Mouse (Mus musculus) spleen, adult 2 months (tissue): ENCODE measurements around the gene Lyst. TPM values are rescaled to one million over a fixed set of nuclear protein-coding genes. Genes with fewer than 3 reads are reported as not detected.

Experiments used
- DNase-seq, 2 experiments: peaks; one replicate each; pipeline versions ENCODE4 v3.0.0 to v3.0.0-alpha.2; 2012 to 2021; ENCODE audit warnings: low spot score in 2 of 2, low read depth in 1 of 2
- H3K27ac ChIP-seq: fragments of 200-500 bp; 2 replicates; pipeline ENCODE4 v1.5.1; 2012; ENCODE audit warnings: low read length, inconsistent platforms; ENCODE audit not compliant: insufficient read depth
- H3K27me3 ChIP-seq: fragments of 200-500 bp; 2 replicates; pipeline ENCODE4 v1.6.1; 2012; ENCODE audit warnings: mild to moderate bottlenecking, moderate library complexity, low read length, inconsistent platforms; ENCODE audit not compliant: control insufficient read depth, insufficient read depth
- H3K36me3 ChIP-seq: fragments of 200-500 bp; 2 replicates; pipeline ENCODE4 v1.6.1; 2012; ENCODE audit warnings: mild to moderate bottlenecking, low read length, inconsistent platforms; ENCODE audit not compliant: control insufficient read depth, insufficient read depth
- H3K4me1 ChIP-seq: fragments of 200-500 bp; 2 replicates; pipeline ENCODE4 v1.6.1; 2011; ENCODE audit warnings: inconsistent platforms; ENCODE audit not compliant: control insufficient read depth, insufficient read depth, insufficient read length
- H3K4me3 ChIP-seq: fragments of 200-500 bp; 2 replicates; pipeline ENCODE4 v1.5.1; 2011; ENCODE audit warnings: mild to moderate bottlenecking, inconsistent platforms; ENCODE audit not compliant: insufficient read depth, insufficient read length; ENCODE audit errors: extremely low read depth
- CTCF ChIP-seq: fragments of 200-500 bp; IDR thresholded peaks from 2 replicates; pipeline ENCODE4 v1.5.1; 2011; ENCODE audit warnings: mild to moderate bottlenecking, inconsistent platforms; ENCODE audit not compliant: insufficient read depth, insufficient read length, insufficient replicate concordance; ENCODE audit errors: extremely low read depth
- POLR2A ChIP-seq: fragments of 200-500 bp; IDR thresholded peaks from 2 replicates; pipeline ENCODE4 v1.6.1; 2011; ENCODE audit warnings: low read depth, low read length, inconsistent platforms
- WGBS: fragments of 180-500 bp; shearing (Covaris S2); methylation state at CpG from one replicate; pipeline ENCODE4 v1.1.7; 2018; 5-methylcytosine and 5-hydroxymethylcytosine counted together
- polyA plus RNA-seq: library from polyadenylated mRNA; depleted of rRNA; stranded (reverse); fragments of >200 nt; gene quantifications from 2 replicates; pipeline ENCODE4 v1.2.3, GENCODE M21; 2012

Gene Lyst
- polyA plus RNA-seq, 1 experiment = 11.3 TPM

GRCm38 (mm10) chr13:13552020-13552419 is 38.2 kb upstream of the Lyst start:
- Histone ChIP-seq H3K36me3 (no peaks in the 10 kb centered on the region), H3K4me3 (no peak overlapping the region), H3K27me3 (no peaks in the 10 kb centered on the region), H3K4me1 (peaks cover 2% of the 10 kb centered on the region; the same call in 1 of the 2 replicates), H3K27ac (no peak overlapping the region)
- 74% methylated on average over 3 of the region's 3 CpGs for WGBS
- TF ChIP-seq CTCF (no peak), POLR2A (no peak)
- no peak for DNase-seq

GRCm38 (mm10) chr13:13553660-13554059 is 36.5 kb upstream of the Lyst start:
- Histone ChIP-seq H3K27ac (no peak overlapping the region), H3K27me3 (no peaks in the 10 kb centered on the region), H3K4me1 (peaks cover 11% of the 10 kb centered on the region; the same call in 1 of the 2 replicates), H3K36me3 (no peaks in the 10 kb centered on the region), H3K4me3 (no peak overlapping the region)
- 17% methylated on average over 1 of the region's 1 CpGs for WGBS
- no peak for TF ChIP-seq POLR2A
- no peak for TF ChIP-seq CTCF
- DNase-seq = no peak

GRCm38 (mm10) chr13:13555196-13555595 is 35.0 kb upstream of the Lyst start:
- no peaks in the 10 kb centered on the region for H3K36me3 ChIP-seq
- H3K4me3 ChIP-seq = no peak overlapping the region
- 88% methylated on average over 3 of the region's 3 CpGs for WGBS
- H3K27me3 ChIP-seq = no peaks in the 10 kb centered on the region
- TF ChIP-seq CTCF (no peak), POLR2A (no peak)
- peaks cover 14% of the 10 kb centered on the region; the same call in 1 of the 2 replicates for H3K4me1 ChIP-seq
- no peak overlapping the region for H3K27ac ChIP-seq
- DNase-seq = no peak

- WGBS = 38% methylated on average over 5 of the region's 5 CpGs
- TF ChIP-seq CTCF (no peak), POLR2A (no peak)
- H3K27ac ChIP-seq = no peak overlapping the region
Observed at GRCm38 (mm10) chr13:13557001-13557743, 33.0 kb upstream of the Lyst start.

GRCm38 (mm10) chr13:13558251-13558650 is 31.9 kb upstream of the Lyst start:
- no peak for DNase-seq
- no peaks in the 10 kb centered on the region for H3K36me3 ChIP-seq
- H3K4me3 ChIP-seq = no peak overlapping the region
- peaks cover 14% of the 10 kb centered on the region; the same call in 1 of the 2 replicates for H3K4me1 ChIP-seq
- no peaks in the 10 kb centered on the region for H3K27me3 ChIP-seq
- TF ChIP-seq POLR2A = no peak
- H3K27ac ChIP-seq = no peak overlapping the region
- WGBS = 26% methylated on average over 2 of the region's 2 CpGs

More at GRCm38 (mm10) chr13:13557001-13557743, 33.0 kb upstream of the Lyst start:
- H3K27me3 ChIP-seq = no peaks in the 10 kb centered on the region
- DNase-seq = no peak
- no peak overlapping the region for H3K4me3 ChIP-seq
- peaks cover 14% of the 10 kb centered on the region; the same call in 1 of the 2 replicates for H3K4me1 ChIP-seq
- H3K36me3 ChIP-seq = no peaks in the 10 kb centered on the region

GRCm38 (mm10) chr13:13558900-13559299 is 31.3 kb upstream of the Lyst start:
- no peak overlapping the region for H3K27ac ChIP-seq
- peaks cover 14% of the 10 kb centered on the region; the same call in 1 of the 2 replicates for H3K4me1 ChIP-seq
- no peak for TF ChIP-seq CTCF
- TF ChIP-seq POLR2A = no peak
- no peaks in the 10 kb centered on the region for H3K27me3 ChIP-seq
- 40% methylated on average over 5 of the region's 5 CpGs for WGBS
- DNase-seq = no peak
- no peaks in the 10 kb centered on the region for H3K36me3 ChIP-seq
- no peak overlapping the region for H3K4me3 ChIP-seq

- H3K36me3 ChIP-seq = no peaks in the 10 kb centered on the region
- 95% methylated on average over 6 of the region's 6 CpGs for WGBS
- no peak for TF ChIP-seq CTCF
- no peak for TF ChIP-seq POLR2A
- no peaks in the 10 kb centered on the region for H3K27me3 ChIP-seq
- no peak overlapping the region for H3K4me3 ChIP-seq
- peaks cover 9% of the 10 kb centered on the region; the same call in 1 of the 2 replicates for H3K4me1 ChIP-seq
- no peak for DNase-seq
- no peak overlapping the region for H3K27ac ChIP-seq
Observed at GRCm38 (mm10) chr13:13562571-13562970, 27.6 kb upstream of the Lyst start.
